Mouse (Mus musculus): ENCODE data around the gene Msmb. TPM values are rescaled to one million over a fixed set of nuclear protein-coding genes. Genes with fewer than 3 reads are reported as not detected.

Gene Msmb
- total and polyA plus RNA-seq, 3 experiments: 0.44 TPM; not detected in 2

DNA sequence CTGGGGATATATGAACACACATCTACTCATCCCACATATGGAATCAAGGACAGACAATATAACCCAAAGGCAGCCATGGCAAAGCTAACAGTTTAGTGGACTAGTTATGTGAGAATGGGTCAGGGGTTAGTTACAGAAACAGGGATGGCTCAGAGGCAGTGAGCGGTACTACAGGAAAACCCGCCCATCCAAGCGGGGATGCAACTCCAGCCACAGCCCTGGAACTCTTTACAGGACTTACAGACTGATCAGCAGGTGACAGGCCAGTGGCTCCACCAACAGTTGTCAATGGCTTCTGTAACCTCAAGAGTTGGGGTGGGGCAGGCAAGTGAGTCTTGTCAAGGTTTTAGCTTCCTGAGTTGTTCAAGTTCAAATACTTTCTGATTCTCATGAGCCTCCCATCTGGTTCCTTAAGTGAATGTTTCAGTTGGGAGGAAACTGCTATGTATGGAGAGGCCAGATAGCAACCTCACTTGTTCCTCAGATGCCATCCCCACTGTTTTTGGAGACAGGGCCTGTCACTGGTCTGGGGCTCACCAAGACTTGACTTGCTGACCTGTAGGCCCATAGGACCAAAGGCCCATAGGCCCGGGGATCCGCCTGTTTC is 1.4 kb upstream of the Msmb start:
- no peak for DNase-seq (ENCODE audit: low spot score)
- TF ChIP-seq POLR2AphosphoS5 (IDR thresholded peaks at IDR 0.05; ENCODE audit: insufficient replicate concordance, low read depth, low read length) (no peak), GATA2 (IDR thresholded peaks at IDR 0.05; ENCODE audit: borderline replicate concordance, low read depth, low read length) (no peak), TAL1 (conservative IDR thresholded peaks at IDR 0.05; ENCODE audit: low read depth, low read length) (no peak), GATA1 (IDR thresholded peaks at IDR 0.05; ENCODE audit: borderline replicate concordance, low read length) (no peak), CTCF (IDR thresholded peaks at IDR 0.05; ENCODE audit: low read depth, low read length) (no peak)
- no peak overlapping the region for H3K4me3 ChIP-seq (ENCODE audit: low read depth, low read length)
- H3K27me3 ChIP-seq (ENCODE audit: insufficient read depth, low read length): peaks cover 2% of the 10 kb centered on the region; the same call in 1 of the 2 replicates
- peaks cover 45% of the 10 kb centered on the region for H3K4me1 ChIP-seq (ENCODE audit: insufficient read depth, low read depth, low read length)
- no peak for ATAC-seq (ENCODE audit: extremely low read depth, insufficient number of reproducible peaks, low FRiP score, poor library complexity, severe bottlenecking)
- H3K9me3 ChIP-seq (replicated peaks): no peaks in the 10 kb centered on the region
- no peaks in the 10 kb centered on the region for H3K36me3 ChIP-seq (replicated peaks)

DNA sequence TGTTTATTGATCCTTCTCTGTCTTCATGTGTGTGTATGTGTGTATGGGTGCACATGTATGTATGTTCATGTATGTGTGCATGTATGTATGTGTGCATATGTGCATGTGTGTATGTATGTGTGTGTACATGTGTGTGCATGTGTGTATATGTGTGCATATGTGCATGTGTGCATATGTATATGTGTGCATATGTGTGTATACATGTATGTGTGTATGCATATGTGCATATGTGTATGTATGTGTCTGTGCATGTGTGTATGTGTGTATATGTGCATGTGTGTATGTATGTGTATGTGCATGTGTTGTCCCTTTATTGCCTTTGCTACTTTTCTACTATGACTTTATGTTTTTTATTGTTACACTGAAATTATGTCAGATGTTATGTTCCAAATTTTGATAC is 2.9 kb downstream of the Msmb start:
- Histone ChIP-seq H3K27me3 (ENCODE audit: insufficient read depth, low read length) (peaks cover 2% of the 10 kb centered on the region; the same call in 1 of the 2 replicates), H3K4me1 (ENCODE audit: insufficient read depth, low read depth, low read length) (peaks cover 41% of the 10 kb centered on the region), H3K36me3 (replicated peaks) (no peaks in the 10 kb centered on the region), H3K4me3 (ENCODE audit: low read depth, low read length) (no peak overlapping the region), H3K9me3 (replicated peaks) (peaks cover 5% of the 10 kb centered on the region)
- DNase-seq (ENCODE audit: low spot score) (no peak), ATAC-seq (ENCODE audit: extremely low read depth, insufficient number of reproducible peaks, low FRiP score, poor library complexity, severe bottlenecking) (no peak)
- TF ChIP-seq TAL1 (conservative IDR thresholded peaks at IDR 0.05; ENCODE audit: low read depth, low read length): no peak
- no peak for TF ChIP-seq POLR2AphosphoS5 (IDR thresholded peaks at IDR 0.05; ENCODE audit: insufficient replicate concordance, low read depth, low read length)
- TF ChIP-seq GATA2 (IDR thresholded peaks at IDR 0.05; ENCODE audit: borderline replicate concordance, low read depth, low read length): no peak
- no peak for TF ChIP-seq CTCF (IDR thresholded peaks at IDR 0.05; ENCODE audit: low read depth, low read length)
- no peak for TF ChIP-seq GATA1 (IDR thresholded peaks at IDR 0.05; ENCODE audit: borderline replicate concordance, low read length)

GRCm38 (mm10) chr14:32145401-32145800 is 3.6 kb downstream of the Msmb start:
- Histone ChIP-seq H3K9me3 (replicated peaks) (peaks cover 5% of the 10 kb centered on the region), H3K36me3 (replicated peaks) (no peaks in the 10 kb centered on the region), H3K4me1 (ENCODE audit: insufficient read depth, low read depth, low read length) (peaks cover 40% of the 10 kb centered on the region), H3K4me3 (ENCODE audit: low read depth, low read length) (peak overlapping the region; percentile 68), H3K27me3 (ENCODE audit: insufficient read depth, low read length) (peaks cover 2% of the 10 kb centered on the region; the same call in 1 of the 2 replicates)
- ATAC-seq (ENCODE audit: extremely low read depth, insufficient number of reproducible peaks, low FRiP score, poor library complexity, severe bottlenecking) (peak; percentile 9; the same call in 1 of the 2 replicates), DNase-seq (ENCODE audit: low spot score) (no peak)
- TF ChIP-seq TAL1 (conservative IDR thresholded peaks at IDR 0.05; ENCODE audit: low read depth, low read length): no peak
- no peak for TF ChIP-seq GATA2 (IDR thresholded peaks at IDR 0.05; ENCODE audit: borderline replicate concordance, low read depth, low read length)
- no peak for TF ChIP-seq POLR2AphosphoS5 (IDR thresholded peaks at IDR 0.05; ENCODE audit: insufficient replicate concordance, low read depth, low read length)
- no peak for TF ChIP-seq CTCF (IDR thresholded peaks at IDR 0.05; ENCODE audit: low read depth, low read length)
- no peak for TF ChIP-seq GATA1 (IDR thresholded peaks at IDR 0.05; ENCODE audit: borderline replicate concordance, low read length)

DNA sequence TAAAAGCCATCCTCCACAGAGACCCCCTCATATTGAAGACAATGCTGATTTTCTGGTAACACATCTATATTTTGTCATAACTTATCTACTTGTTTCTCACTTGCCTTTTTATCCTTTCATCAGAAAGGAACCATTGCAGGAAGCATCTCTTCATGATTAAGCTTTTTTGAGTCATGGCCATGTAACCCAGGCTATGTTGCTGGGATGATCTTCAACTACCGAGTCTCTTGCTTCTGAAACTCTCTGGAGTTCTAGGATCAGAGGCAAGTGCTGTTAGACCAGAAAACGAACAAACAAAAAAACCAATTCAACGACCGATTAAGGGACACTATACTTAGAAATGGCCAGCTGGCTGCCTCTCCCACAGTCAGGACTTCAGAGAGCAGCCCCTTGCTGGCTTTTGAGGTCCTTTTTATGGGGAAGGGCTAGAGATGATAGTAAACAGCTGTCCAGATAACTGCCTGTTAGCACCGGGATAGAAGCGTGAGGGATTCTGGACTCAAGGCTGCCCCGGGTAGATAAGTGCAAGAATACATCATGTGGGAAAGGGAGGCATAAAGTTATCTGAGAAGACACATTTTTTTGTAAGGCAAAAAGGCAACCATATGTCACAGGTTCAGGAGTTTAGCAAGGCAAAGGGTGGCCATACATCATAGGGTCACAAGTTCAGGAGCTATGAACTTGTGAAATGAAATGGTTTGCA is 4.1 kb downstream of the Msmb start:
- peaks cover 2% of the 10 kb centered on the region; the same call in 1 of the 2 replicates for H3K27me3 ChIP-seq (ENCODE audit: insufficient read depth, low read length)
- H3K4me3 ChIP-seq (ENCODE audit: low read depth, low read length): peak overlapping the region; percentile 68
- H3K9me3 ChIP-seq (replicated peaks): peaks cover 5% of the 10 kb centered on the region
- H3K4me1 ChIP-seq (ENCODE audit: insufficient read depth, low read depth, low read length): peaks cover 34% of the 10 kb centered on the region
- no peaks in the 10 kb centered on the region for H3K36me3 ChIP-seq (replicated peaks)
- peak; percentile 90 for ATAC-seq (ENCODE audit: extremely low read depth, insufficient number of reproducible peaks, low FRiP score, poor library complexity, severe bottlenecking)
- DNase-seq (ENCODE audit: low spot score): peak; percentile 56
- TF ChIP-seq TAL1 (conservative IDR thresholded peaks at IDR 0.05; ENCODE audit: low read depth, low read length) (peak; percentile 90), CTCF (IDR thresholded peaks at IDR 0.05; ENCODE audit: low read depth, low read length) (no peak)

DNA sequence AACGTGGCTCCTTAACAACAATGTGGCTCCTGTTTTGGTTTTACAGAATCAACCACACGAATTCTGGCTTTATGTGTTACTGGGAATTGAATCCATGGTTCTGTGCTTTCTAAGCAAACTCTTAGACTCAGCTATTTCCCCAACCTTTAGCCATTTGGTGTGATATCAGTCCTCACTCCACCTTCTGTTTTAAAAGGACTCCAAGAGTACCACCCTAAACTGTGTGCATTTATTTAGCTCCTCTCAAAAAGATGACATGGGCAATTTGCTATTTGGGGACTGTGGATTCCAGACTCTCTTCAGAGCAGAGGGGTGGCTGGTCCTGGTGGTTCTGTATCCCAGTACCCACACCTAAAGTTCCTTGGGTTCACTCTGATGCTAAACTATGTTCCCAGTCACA is 4.8 kb downstream of the Msmb start:
- TF ChIP-seq TAL1 (conservative IDR thresholded peaks at IDR 0.05; ENCODE audit: low read depth, low read length) (no peak), POLR2AphosphoS5 (IDR thresholded peaks at IDR 0.05; ENCODE audit: insufficient replicate concordance, low read depth, low read length) (no peak)
- H3K27me3 ChIP-seq (ENCODE audit: insufficient read depth, low read length): peaks cover 6% of the 10 kb centered on the region; the same call in 1 of the 2 replicates
- H3K9me3 ChIP-seq (replicated peaks): peaks cover 5% of the 10 kb centered on the region
- no peak for DNase-seq (ENCODE audit: low spot score)
- peaks cover 31% of the 10 kb centered on the region for H3K4me1 ChIP-seq (ENCODE audit: insufficient read depth, low read depth, low read length)
- peak overlapping the region; percentile 68; the same call in 1 of the 2 replicates for H3K4me3 ChIP-seq (ENCODE audit: low read depth, low read length)
- ATAC-seq (ENCODE audit: extremely low read depth, insufficient number of reproducible peaks, low FRiP score, poor library complexity, severe bottlenecking): no peak
- no peaks in the 10 kb centered on the region for H3K36me3 ChIP-seq (replicated peaks)

- Histone ChIP-seq H3K4me3 (ENCODE audit: low read depth, low read length) (no peak overlapping the region), H3K27me3 (ENCODE audit: insufficient read depth, low read length) (peaks cover 19% of the 10 kb centered on the region), H3K36me3 (replicated peaks) (no peaks in the 10 kb centered on the region), H3K9me3 (replicated peaks) (peaks cover 5% of the 10 kb centered on the region), H3K4me1 (ENCODE audit: insufficient read depth, low read depth, low read length) (peaks cover 12% of the 10 kb centered on the region)
- no peak for TF ChIP-seq TAL1 (conservative IDR thresholded peaks at IDR 0.05; ENCODE audit: low read depth, low read length)
- no peak for TF ChIP-seq GATA2 (IDR thresholded peaks at IDR 0.05; ENCODE audit: borderline replicate concordance, low read depth, low read length)
- TF ChIP-seq GATA1 (IDR thresholded peaks at IDR 0.05; ENCODE audit: borderline replicate concordance, low read length): no peak
- TF ChIP-seq CTCF (IDR thresholded peaks at IDR 0.05; ENCODE audit: low read depth, low read length): no peak
- no peak for TF ChIP-seq POLR2AphosphoS5 (IDR thresholded peaks at IDR 0.05; ENCODE audit: insufficient replicate concordance, low read depth, low read length)
- DNase-seq (ENCODE audit: low spot score) (no peak), ATAC-seq (ENCODE audit: extremely low read depth, insufficient number of reproducible peaks, low FRiP score, poor library complexity, severe bottlenecking) (no peak)
Observed at GRCm38 (mm10) chr14:32150872-32151271, 9.0 kb downstream of the Msmb start.
